Mouse (Mus musculus) embryonic facial prominence, embryonic 13.5 days (tissue): ENCODE data around the gene Sema3g. TPM values are rescaled to one million over a fixed set of nuclear protein-coding genes. Genes with fewer than 3 reads are reported as not detected.

ENCODE experiments used
- ATAC-seq: fragments of 200-750 bp; cut with Nextera tagmentation; 2 replicates; pipeline ENCODE4 v1.8.0; 2017; ENCODE audit warnings: low read depth; ENCODE audit not compliant: insufficient number of reproducible peaks, insufficient read depth, low FRiP score, low TSS enrichment
- H3K27ac ChIP-seq: fragments of 300-500 bp; sonication (generic); 2 replicates; pipeline ENCODE4 v1.5.1; 2015; ENCODE audit warnings: moderate library complexity, mild to moderate bottlenecking, inconsistent platforms
- H3K27me3 ChIP-seq: fragments of 300-500 bp; sonication (generic); 2 replicates; pipeline ENCODE4 v1.6.1; 2015; ENCODE audit warnings: mild to moderate bottlenecking, inconsistent platforms
- H3K36me3 ChIP-seq: fragments of 300-500 bp; sonication (generic); 2 replicates; pipeline ENCODE4 v1.6.1; 2015; ENCODE audit warnings: mild to moderate bottlenecking, inconsistent platforms
- H3K4me1 ChIP-seq: fragments of 300-500 bp; sonication (generic); 2 replicates; pipeline ENCODE4 v1.6.1; 2015; ENCODE audit warnings: inconsistent platforms
- H3K4me2 ChIP-seq: fragments of 300-500 bp; sonication (generic); 2 replicates; pipeline ENCODE4 v1.6.1; 2015; ENCODE audit warnings: moderate library complexity, mild to moderate bottlenecking, inconsistent platforms
- H3K4me3 ChIP-seq: fragments of 300-500 bp; sonication (generic); 2 replicates; pipeline ENCODE4 v1.5.1; 2015; ENCODE audit warnings: mild to moderate bottlenecking, inconsistent platforms
- H3K9ac ChIP-seq: fragments of 300-500 bp; sonication (generic); 2 replicates; pipeline ENCODE4 v1.6.1; 2015; ENCODE audit warnings: mild to moderate bottlenecking, inconsistent platforms
- H3K9me3 ChIP-seq: fragments of 300-500 bp; sonication (generic); 2 replicates; pipeline ENCODE4 v1.6.1; 2016; ENCODE audit warnings: inconsistent platforms
- WGBS: fragments of 180-500 bp; shearing (Covaris S2); methylation state at CpG from one replicate; pipeline ENCODE4 v1.1.7; 2015; ENCODE audit warnings: mixed read lengths; 5-methylcytosine and 5-hydroxymethylcytosine counted together
- polyA plus RNA-seq: library from polyadenylated mRNA; unstranded; fragments of >200 nt; fragmentation: Nextera tagmentation; extraction: Ambion mirVana; gene quantifications from 2 replicates; pipeline ENCODE4 v1.2.1, GENCODE M21; 2015

Sema3g gene
- polyA plus RNA-seq, 1 experiment from 2014 or later, result 1.3 TPM

GRCm38 (mm10) chr14:31182786-31183290, 34.8 kb upstream of the Sema3g start:
- no peak overlapping the region for H3K27ac ChIP-seq
- H3K4me1 ChIP-seq, result no peaks in the 10 kb centered on the region
- peaks cover 98% of the 10 kb centered on the region for H3K36me3 ChIP-seq
- 74% methylated on average over 2 of the region's 2 CpGs for WGBS
- no peak for ATAC-seq
- H3K4me2 ChIP-seq, result no peak overlapping the region
- H3K4me3 ChIP-seq, result no peak overlapping the region
- H3K9ac ChIP-seq, result no peak overlapping the region
- H3K9me3 ChIP-seq, result no peaks in the 10 kb centered on the region
- no peaks in the 10 kb centered on the region for H3K27me3 ChIP-seq

GRCm38 (mm10) chr14:31183541-31183940, 34.1 kb upstream of the Sema3g start:
- H3K4me2 ChIP-seq, result no peak overlapping the region
- H3K27ac ChIP-seq, result no peak overlapping the region
- ATAC-seq, result no peak
- no peaks in the 10 kb centered on the region for H3K27me3 ChIP-seq
- H3K4me3 ChIP-seq, result no peak overlapping the region
- no peaks in the 10 kb centered on the region for H3K9me3 ChIP-seq
- WGBS, result 87% methylated on average over 5 of the region's 5 CpGs
- H3K36me3 ChIP-seq, result peaks cover 99% of the 10 kb centered on the region
- no peak overlapping the region for H3K9ac ChIP-seq
- H3K4me1 ChIP-seq, result no peaks in the 10 kb centered on the region

- Histone ChIP-seq H3K4me2 (no peak overlapping the region), H3K27me3 (no peaks in the 10 kb centered on the region), H3K9ac (no peak overlapping the region), H3K9me3 (no peaks in the 10 kb centered on the region), H3K27ac (no peak overlapping the region), H3K4me1 (no peaks in the 10 kb centered on the region), H3K4me3 (no peak overlapping the region), H3K36me3 (peaks cover 99% of the 10 kb centered on the region)
- WGBS, result 89% methylated on average over 12 of the region's 12 CpGs
- ATAC-seq, result no peak
Measured at GRCm38 (mm10) chr14:31184195-31184594, 33.5 kb upstream of the Sema3g start.

- Histone ChIP-seq H3K27me3 (no peaks in the 10 kb centered on the region), H3K9me3 (no peaks in the 10 kb centered on the region), H3K4me1 (no peaks in the 10 kb centered on the region), H3K27ac (no peak overlapping the region), H3K9ac (no peak overlapping the region), H3K36me3 (peaks cover 99% of the 10 kb centered on the region), H3K4me3 (no peak overlapping the region), H3K4me2 (no peak overlapping the region)
- WGBS, result 91% methylated on average over 4 of the region's 4 CpGs
- no peak for ATAC-seq
Measured at GRCm38 (mm10) chr14:31186656-31187055, 31.0 kb upstream of the Sema3g start.

GRCm38 (mm10) chr14:31188771-31189181, 28.9 kb upstream of the Sema3g start:
- WGBS, result 86% methylated on average over 6 of the region's 6 CpGs

GRCm38 (mm10) chr14:31189348-31189747, 28.3 kb upstream of the Sema3g start:
- H3K36me3 ChIP-seq, result peaks cover 99% of the 10 kb centered on the region
- H3K9ac ChIP-seq, result no peak overlapping the region
- WGBS, result 93% methylated on average over 3 of the region's 3 CpGs

More at GRCm38 (mm10) chr14:31188771-31189181, 28.9 kb upstream of the Sema3g start:
- Histone ChIP-seq H3K9ac (no peak overlapping the region), H3K9me3 (no peaks in the 10 kb centered on the region), H3K27me3 (no peaks in the 10 kb centered on the region), H3K27ac (no peak overlapping the region), H3K36me3 (peaks cover 99% of the 10 kb centered on the region), H3K4me3 (no peak overlapping the region), H3K4me2 (no peak overlapping the region), H3K4me1 (no peaks in the 10 kb centered on the region)
- ATAC-seq, result no peak

GRCm38 (mm10) chr14:31191936-31192335, 25.7 kb upstream of the Sema3g start:
- Histone ChIP-seq H3K9ac (no peak overlapping the region), H3K27ac (no peak overlapping the region), H3K4me2 (no peak overlapping the region), H3K36me3 (peaks cover 93% of the 10 kb centered on the region), H3K4me3 (no peak overlapping the region), H3K27me3 (no peaks in the 10 kb centered on the region), H3K9me3 (no peaks in the 10 kb centered on the region), H3K4me1 (no peaks in the 10 kb centered on the region; the same call in 1 of the 2 replicates)
- no peak for ATAC-seq
- WGBS, result 78% methylated on average over 2 of the region's 2 CpGs

More at GRCm38 (mm10) chr14:31189348-31189747, 28.3 kb upstream of the Sema3g start:
- no peak for ATAC-seq
- Histone ChIP-seq H3K27ac (no peak overlapping the region), H3K4me1 (no peaks in the 10 kb centered on the region), H3K9me3 (no peaks in the 10 kb centered on the region), H3K27me3 (no peaks in the 10 kb centered on the region), H3K4me3 (no peak overlapping the region), H3K4me2 (no peak overlapping the region)

- no peak for ATAC-seq
- peaks cover 88% of the 10 kb centered on the region for H3K36me3 ChIP-seq
- WGBS, result 74% methylated on average over 7 of the region's 7 CpGs
Measured at GRCm38 (mm10) chr14:31193791-31194190, 23.9 kb upstream of the Sema3g start.

GRCm38 (mm10) chr14:31194441-31194840, 23.2 kb upstream of the Sema3g start:
- Histone ChIP-seq H3K4me2 (no peak overlapping the region), H3K4me1 (peaks cover 8% of the 10 kb centered on the region; the same call in 1 of the 2 replicates), H3K27ac (no peak overlapping the region), H3K27me3 (no peaks in the 10 kb centered on the region), H3K9me3 (no peaks in the 10 kb centered on the region), H3K4me3 (no peak overlapping the region), H3K36me3 (peaks cover 87% of the 10 kb centered on the region), H3K9ac (no peak overlapping the region)
- ATAC-seq, result no peak
- 96% methylated on average over 2 of the region's 2 CpGs for WGBS

More at GRCm38 (mm10) chr14:31193791-31194190, 23.9 kb upstream of the Sema3g start:
- Histone ChIP-seq H3K4me3 (no peak overlapping the region), H3K9me3 (no peaks in the 10 kb centered on the region), H3K4me2 (no peak overlapping the region), H3K9ac (no peak overlapping the region), H3K27me3 (no peaks in the 10 kb centered on the region), H3K4me1 (peaks cover 8% of the 10 kb centered on the region; the same call in 1 of the 2 replicates), H3K27ac (no peak overlapping the region)

GRCm38 (mm10) chr14:31194891-31195513, 22.7 kb upstream of the Sema3g start:
- no peak overlapping the region for H3K27ac ChIP-seq
- no peak for ATAC-seq
- H3K4me2 ChIP-seq, result no peak overlapping the region

GRCm38 (mm10) chr14:31195521-31195920, 22.1 kb upstream of the Sema3g start:
- H3K36me3 ChIP-seq, result peaks cover 87% of the 10 kb centered on the region
- 90% methylated on average over 4 of the region's 4 CpGs for WGBS
- no peaks in the 10 kb centered on the region for H3K9me3 ChIP-seq
- no peak overlapping the region for H3K27ac ChIP-seq
- no peak overlapping the region for H3K4me3 ChIP-seq
- no peak overlapping the region for H3K4me2 ChIP-seq
- ATAC-seq, result no peak
- no peaks in the 10 kb centered on the region for H3K27me3 ChIP-seq
- peaks cover 8% of the 10 kb centered on the region; the same call in 1 of the 2 replicates for H3K4me1 ChIP-seq
- H3K9ac ChIP-seq, result no peak overlapping the region

More at GRCm38 (mm10) chr14:31194891-31195513, 22.7 kb upstream of the Sema3g start:
- Histone ChIP-seq H3K36me3 (peaks cover 87% of the 10 kb centered on the region), H3K9ac (no peak overlapping the region), H3K4me3 (no peak overlapping the region), H3K9me3 (no peaks in the 10 kb centered on the region), H3K27me3 (no peaks in the 10 kb centered on the region), H3K4me1 (peaks cover 8% of the 10 kb centered on the region; the same call in 1 of the 2 replicates)
- 79% methylated on average over 14 of the region's 14 CpGs for WGBS

GRCm38 (mm10) chr14:31195968-31196367, 21.7 kb upstream of the Sema3g start:
- H3K9ac ChIP-seq, result no peak overlapping the region
- H3K4me3 ChIP-seq, result no peak overlapping the region
- H3K4me1 ChIP-seq, result peaks cover 8% of the 10 kb centered on the region; the same call in 1 of the 2 replicates
- H3K4me2 ChIP-seq, result no peak overlapping the region
- H3K9me3 ChIP-seq, result no peaks in the 10 kb centered on the region
- peaks cover 87% of the 10 kb centered on the region for H3K36me3 ChIP-seq
- ATAC-seq, result no peak
- H3K27ac ChIP-seq, result no peak overlapping the region
- no peaks in the 10 kb centered on the region for H3K27me3 ChIP-seq
